Mouse (Mus musculus) left cerebral cortex, adult 9 months (tissue): ENCODE data around the gene Krt86.

Experiments
- DNase-seq, 2 experiments: peaks; one replicate each; pipeline ENCODE4 v3.0.0; 2022; ENCODE audit warnings: low spot score in 2 of 2

Gene Krt86

DNA sequence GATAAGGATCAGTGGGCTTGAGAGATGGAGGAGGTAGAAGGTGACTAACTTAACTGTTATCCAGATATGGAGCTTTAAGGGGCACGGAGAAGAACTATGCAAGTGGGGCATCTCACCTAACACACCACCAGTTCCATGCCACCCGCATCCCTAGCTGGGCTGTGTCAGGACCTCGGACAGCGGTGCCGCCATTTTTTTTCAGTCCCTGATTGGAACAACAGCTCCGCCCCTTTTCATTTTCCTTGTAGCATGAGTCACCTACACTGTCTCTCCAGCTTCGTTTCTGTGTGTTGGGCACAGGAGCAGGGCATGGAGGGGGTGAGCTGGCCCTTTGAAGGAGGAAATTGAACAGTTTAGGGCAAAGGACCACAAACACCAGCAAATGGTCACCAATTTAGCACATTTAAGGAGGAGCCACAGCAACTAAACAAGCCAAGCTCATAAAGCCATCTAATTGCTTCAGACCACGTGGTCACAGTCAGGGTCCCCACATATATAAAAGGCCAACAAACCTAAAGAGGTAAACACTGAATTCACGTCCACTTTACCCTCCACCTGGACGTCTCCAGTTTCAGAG, at the start of gene Krt86:
Krt86 (plus strand) TSS at position 527 of the 577 bp plus-strand sequence.
- DNase-seq: no peak

DNA sequence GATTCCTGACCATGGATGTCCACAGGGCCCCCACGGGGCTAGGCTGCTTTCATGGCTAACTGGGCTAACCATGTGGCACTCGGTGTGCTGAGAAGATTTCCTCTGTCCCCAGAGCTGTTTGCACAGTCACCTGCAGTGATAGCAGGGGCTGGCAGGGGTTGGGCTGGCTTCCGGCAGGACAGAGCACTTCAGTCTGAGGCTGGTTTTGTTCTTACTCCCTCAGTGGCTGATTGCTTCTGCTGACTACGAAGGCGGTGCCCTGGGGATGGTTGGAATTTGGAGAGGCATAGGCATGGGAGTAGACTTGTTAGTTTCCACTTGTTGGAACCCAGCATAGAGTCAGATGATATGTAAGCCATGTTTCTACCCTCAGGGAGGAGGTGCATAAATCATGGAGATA, 48.4 kb upstream of the Krt86 start:
- no peak for DNase-seq

DNA sequence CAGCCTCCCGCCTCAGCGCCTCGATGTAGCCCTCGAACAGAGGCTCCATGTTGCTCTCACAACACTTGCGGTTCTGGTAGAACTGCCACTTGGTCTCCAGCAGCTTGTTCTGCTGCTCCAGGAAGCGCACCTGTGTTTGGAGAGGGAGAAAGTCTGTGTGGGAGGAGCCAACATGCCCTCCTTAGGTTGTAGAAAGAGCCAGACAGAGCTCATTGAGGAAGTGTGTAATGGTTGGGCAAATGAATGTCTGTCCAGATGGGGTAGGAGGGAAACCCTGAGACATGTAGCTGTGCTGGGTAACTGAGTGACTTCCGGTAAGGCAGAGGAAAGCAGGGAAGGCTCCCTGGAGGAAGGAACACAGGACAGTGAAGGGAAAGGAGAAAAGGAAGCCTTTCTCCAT, 36.7 kb upstream of the Krt86 start:
- DNase-seq: no peak

DNA sequence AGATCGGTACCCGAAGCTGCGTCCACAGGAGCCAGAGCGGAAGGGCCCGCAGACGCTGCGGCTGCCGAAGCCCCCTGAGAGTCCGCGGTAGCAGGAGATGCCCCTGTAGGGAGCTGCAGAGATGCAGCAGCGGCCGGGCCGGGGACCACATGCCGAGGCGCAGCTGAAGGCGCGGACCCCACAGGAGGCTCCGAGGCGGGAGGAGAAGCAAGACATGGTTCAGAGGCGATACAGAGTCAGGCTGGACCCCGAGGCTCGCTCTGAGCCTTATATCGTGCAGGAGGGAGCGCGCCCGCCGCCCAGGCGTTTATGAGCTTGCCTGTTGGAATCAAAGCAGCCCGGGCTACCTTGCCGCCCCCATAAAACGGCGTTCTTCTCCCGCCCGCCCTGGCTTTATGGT, 34.7 kb upstream of the Krt86 start, which contains the start of gene Krt87:
Krt87 (minus strand) TSS at position 250 of the 400 bp plus-strand sequence.
- DNase-seq: no peak

DNA sequence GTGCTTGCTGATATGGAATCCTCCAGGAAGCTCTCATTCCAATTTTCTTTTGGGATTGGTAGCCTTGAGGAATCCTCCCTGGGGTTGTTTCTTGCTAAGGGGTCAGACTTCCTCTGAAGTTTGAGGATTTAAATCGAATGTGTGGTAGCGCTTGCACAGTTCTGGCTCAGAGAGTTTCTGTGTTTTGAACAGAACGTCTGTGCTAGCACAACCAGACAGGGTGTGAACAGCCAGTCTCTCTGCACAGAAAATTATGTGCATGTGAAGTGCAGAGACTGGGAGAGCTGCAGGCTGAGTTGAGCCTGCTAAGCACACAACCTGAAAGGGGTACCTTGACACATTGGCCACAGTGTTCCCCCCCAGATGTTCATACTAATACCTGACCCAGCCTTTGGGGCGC, 32.4 kb upstream of the Krt86 start:
- no peak for DNase-seq

DNA sequence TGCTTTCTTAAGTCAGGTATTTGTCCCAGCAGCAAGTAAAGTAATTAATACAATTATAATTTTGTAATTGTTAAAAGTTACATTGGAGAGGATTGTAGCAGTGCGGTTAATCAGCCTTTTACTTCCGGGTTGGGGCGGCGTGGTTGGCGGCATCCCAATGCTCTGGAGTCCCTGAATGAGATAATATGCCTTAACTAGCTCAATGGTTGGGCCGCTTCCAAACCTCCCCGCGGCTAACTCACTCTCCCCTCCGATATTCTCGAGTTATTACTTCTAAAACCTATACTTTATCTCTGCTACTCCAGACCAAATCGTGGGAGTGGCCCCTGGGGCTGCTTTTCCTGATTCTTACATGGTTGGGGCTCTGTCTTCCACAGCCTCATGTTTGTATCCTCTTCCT, 26.7 kb upstream of the Krt86 start:
- no peak for DNase-seq

DNA sequence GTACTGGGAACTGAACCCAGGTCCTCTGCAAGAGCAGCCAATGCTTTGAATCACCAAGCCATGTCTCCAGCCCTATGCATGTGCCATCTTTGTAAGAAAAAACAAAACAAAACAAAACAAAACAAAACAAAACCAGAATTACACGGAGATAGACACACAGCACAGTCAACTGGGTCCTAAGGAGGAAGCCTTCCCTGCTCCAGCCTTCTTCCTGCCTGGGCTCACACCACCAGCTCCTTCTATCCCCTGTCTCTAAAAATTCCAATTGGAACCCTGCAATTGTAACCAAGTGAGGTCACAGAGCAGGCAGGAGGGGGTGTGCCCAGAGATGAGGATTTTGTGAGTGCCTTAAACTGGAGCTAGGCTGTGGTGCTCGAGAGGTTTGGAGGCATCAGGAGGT, 25.8 kb upstream of the Krt86 start, which contains the start of gene Krt88:
Krt88 (plus strand) TSS at position 301 of the 400 bp plus-strand sequence.
- no peak for DNase-seq

DNA sequence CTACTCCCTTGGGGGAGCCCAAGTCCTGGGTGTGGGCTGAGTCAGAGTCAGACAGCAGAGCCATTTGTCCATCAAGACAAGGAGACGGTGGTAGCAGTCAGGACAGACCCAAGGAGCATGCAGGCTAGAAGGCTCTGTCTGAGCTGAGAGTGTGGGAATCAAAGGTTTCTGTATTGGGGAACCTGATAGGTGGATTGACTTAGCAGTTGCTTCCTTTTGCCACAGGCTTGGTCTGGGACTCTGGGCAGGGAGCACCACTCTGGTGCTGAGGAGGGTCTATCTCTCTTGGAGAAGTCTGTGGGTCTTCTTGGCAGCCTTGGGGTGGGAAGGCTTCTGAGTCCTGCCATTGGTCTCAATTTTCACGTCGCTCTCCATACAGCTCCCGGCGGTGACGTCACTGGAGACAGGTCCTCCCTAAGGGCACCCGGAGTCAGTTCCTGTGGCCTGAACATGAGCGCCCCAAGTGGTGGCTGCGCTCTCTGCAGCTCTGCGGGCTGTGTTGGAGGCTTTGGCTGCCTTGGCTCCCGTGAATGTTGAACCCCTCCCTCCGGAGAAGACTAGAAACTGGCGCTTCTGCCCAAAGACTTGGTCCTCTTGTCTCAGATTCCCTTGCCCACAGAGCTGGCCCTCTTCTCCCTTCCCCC, 20.1 kb upstream of the Krt86 start:
- DNase-seq: peak; percentile 39 to 80

DNA sequence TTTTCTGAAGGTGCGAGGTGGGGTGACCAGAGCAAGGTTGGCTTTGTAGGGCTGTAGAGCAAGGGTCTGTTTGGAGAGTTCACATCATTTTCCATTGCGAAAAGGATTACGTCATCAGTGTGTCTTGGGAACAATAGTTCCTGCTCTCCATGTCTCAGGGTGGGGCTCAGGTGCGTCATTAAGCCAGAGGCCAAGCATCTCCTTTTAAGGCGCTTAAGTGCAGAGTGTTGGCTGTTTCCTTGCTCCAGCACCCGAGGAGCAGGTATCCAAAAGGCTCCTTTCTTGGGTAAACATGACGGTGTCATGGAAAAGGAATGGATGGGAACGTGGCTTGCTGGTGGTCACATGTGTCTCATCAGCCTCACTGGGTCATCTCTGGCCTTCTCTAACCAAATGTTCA, 18.5 kb upstream of the Krt86 start:
- DNase-seq: no peak

DNA sequence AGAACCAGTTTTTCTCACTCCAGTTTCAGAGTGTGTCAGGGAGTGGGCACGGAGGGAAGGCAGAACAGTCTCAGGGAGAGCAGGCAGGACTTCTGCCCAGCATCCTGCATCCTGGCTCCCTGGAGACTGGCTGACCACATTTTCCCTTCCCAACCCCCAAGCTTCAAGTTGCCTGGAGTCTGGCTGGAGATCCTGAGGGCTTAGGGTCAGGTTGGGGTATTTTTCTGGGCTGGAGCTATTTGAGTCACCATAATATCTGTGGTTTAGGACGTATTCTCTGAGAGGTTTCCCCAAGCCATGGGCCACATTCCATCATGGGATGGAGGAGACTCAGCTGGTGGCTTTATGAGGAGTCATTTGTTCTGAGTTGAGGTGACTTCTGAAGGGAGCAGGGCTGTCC, 18.0 kb upstream of the Krt86 start:
- DNase-seq: no peak

DNA sequence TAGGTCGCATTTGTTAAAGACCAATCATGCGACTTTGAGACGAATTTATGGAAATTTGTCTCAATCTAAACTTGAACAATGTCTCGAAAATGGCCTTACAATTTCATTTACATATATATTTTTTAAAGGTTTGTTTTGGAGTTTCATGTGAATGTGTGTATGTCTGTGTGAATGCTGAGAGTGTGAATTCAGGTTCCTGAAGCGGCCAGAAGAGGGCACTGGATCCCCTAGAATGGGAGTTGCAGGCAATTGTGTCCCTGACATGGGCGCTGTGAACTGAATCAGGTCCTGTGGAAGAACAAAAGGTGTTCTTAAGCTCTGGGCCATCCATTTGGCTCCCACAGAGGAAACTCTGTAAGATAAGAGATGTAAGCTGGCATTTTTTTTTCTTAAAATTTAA, 17.4 kb upstream of the Krt86 start:
- no peak for DNase-seq

DNA sequence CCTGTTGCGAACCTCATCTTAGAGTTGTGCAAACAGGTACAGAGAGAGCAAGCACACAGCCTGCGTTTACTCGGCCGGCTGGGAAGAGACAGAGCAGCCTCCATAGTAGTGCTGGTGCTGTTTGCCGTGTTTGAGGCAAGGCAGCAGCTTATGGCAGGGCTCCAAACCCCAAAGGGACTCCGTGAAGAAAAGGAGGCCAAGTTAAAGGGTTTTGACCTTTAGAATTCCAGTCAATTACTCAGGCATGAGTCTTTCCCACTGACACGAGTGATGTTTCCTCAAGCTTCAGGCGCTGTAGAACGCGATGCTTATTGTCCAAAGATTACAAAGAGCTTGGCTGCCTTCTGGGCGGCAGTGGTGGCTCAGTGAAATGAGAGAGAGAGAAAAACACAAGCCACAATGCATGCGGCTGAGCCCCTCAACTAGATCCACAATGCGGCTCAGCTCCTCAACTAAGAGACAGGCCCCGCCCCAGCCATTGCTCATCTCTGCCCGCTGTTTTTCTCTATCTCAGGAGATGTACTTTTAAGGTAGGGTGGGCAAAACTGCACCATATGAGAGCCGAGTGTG, 14.8 kb upstream of the Krt86 start:
- no peak for DNase-seq

DNA sequence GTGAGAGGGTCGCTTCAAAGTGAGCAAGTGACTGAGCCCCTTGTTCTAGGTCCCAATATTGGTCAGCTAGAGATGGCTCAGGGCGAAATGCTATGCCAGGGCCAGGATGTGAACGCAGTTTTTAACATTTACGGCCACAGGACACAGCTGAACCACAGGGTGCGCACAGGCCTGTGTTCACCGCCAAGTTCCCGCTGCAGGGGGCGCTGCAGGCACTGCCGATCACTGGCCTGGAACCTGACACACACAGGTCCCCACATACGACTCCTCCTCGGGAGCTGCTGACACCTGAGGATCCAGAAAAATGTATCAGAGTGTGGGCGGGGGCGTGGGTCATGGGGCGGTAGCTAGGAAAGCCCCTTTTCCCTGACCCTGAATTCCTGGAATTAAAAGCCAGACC, 14.0 kb upstream of the Krt86 start:
- DNase-seq: no peak

DNA sequence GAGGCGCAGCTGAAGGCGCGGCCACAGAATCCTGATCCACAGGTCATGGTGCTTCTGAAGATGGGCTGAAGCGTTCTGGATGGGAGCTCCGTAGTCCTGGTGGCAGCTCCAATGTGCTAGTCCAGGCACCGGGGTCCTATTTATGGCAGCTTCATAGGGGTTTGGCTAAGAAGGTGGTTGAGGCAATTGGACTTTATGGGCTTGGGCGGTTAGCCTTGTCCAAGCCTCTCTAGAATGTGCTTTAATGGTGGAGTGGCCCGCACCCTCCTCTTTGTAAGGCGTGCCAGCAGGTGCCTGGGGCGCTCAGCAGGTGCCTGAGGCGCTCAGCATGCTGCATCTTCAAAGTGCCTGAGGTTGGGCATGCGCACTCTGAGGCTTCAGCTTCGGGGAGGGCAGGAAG, 9.6 kb upstream of the Krt86 start, which contains the start of gene Krt81:
Krt81 (minus strand) TSS at position 101 of the 400 bp plus-strand sequence.
- DNase-seq: no peak

DNA sequence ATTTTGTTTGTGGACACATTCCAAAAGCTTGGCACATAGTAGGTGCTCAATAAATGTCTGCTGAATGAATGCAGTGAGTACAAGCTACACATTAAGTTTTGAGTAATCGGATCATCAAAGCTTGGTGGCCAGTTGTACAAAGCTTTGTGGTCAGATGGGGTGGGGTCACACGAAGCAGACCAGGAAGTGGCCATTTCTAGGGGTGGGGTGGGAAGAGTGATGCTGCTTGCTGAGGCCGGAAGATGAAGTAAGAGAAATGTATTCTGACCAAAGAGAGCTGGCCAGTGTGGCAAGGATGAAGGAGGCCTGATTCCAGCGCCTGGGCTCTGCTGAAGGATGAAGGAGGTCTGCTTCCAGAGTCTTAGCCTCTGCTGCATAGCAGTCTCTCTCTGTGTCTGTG, 4.2 kb upstream of the Krt86 start:
- no peak for DNase-seq

DNA sequence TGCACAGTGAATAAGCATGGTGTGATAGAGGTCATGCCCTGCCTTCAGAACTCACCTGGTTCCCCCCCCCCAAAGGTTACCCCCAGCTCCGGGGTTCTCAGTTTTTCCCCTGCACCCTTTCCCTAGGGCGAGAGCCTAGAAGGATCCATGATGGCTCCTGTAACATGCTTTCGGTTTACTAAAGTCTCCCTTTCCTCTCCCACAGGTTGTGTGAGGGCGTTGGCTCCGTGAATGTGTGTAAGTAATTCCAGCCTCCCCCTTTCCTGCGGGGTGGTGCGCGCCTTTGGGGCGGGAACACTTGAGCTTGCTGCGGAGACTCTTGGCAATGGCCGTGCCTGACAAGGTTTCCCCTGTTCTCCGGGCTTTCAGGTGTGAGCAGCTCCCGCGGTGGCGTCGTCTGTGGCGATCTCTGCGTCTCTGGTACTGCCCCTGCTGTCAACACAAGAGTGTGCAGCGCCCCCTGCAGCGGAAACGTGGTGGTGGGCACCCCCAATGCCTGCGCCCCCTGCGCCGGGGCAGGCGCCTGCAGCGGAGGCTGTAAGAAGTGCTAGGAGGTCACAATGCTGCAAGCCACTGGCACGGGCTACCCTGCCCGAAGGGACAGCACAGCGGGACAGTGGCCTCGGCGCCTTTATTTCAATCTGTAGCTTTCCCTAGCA, 5.9 kb downstream of the Krt86 start:
- peak in 1 of 2 experiments; percentile 29 for DNase-seq

DNA sequence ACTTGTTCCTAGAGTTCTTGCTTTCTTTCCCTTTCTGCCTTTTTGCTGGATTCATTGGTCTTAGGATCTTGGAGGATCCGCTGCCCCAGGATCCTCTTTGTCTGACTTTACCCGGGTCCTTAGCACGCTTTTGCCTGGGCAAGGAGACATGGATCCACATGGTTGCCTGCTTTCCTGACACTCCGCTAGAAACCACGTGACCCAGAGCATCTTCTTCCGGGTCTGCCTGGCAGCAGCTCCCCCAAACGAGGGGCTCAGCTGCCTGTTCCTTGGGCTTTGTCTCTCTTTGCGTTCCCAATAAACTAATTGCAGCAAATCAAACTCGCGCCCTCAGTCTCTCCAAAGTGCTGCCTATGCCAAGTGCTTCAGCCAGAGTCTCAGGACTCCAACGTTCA, 6.4 kb downstream of the Krt86 start:
- no peak for DNase-seq

DNA sequence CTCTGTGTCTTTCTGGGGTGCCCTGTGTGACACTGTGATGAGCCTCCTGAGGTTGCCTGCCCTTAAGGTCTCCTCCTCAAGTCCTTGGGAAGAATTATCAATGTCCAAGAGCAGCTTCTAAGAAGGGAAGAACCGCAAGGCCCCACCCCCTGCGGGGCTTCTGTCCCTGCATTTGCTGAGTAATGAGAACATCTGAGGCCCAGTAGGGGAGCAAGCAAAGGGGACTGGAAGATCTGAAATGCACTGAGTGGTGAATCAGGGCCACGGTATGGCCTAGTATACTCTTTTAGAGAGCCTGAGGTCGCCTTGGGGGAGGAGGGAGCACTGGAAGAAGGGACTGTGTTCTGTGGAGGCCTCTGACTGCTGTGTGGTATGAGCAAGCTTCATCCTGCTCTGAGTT, 8.8 kb downstream of the Krt86 start:
- no peak for DNase-seq

DNA sequence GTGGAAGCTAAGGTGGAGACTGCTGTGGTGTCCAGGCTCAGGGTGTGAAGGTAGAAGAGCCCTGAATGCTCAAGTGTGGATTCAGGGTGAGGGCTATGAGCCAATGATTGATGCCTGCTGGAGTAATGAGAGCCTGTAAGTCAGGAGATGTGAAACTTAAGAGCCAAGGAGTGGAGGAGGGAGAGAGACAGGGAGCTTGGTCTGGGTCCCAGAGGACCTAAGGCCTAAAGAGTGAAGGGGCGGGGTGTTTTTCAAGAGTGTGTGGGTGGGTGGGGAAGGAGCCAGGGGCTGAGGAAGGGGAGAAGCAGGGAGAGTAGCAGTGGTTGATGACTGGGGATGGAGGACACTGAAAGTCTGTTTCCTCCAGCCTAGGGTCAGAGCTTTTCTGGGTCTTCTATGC, 10.4 kb downstream of the Krt86 start:
- no peak for DNase-seq

DNA sequence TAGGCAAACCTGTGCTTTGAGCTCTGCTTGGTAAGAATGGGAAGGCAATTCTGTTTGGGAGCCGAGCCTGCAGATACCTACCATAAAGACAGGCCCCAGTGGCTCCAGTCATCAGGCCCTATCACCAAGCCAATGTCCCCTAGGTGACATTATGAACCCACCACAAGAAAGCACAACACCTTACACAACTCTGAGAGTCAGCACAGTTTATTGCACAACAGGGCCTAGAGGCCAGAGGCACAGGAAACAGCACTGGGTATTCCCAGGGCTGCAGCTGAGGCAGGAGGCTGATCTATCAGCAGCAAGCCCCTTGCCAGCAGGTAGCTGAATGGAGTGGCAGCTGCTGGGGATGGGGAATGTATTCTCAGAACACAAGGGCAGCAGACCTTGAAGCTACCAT, 11.7 kb downstream of the Krt86 start:
- no peak for DNase-seq

DNA sequence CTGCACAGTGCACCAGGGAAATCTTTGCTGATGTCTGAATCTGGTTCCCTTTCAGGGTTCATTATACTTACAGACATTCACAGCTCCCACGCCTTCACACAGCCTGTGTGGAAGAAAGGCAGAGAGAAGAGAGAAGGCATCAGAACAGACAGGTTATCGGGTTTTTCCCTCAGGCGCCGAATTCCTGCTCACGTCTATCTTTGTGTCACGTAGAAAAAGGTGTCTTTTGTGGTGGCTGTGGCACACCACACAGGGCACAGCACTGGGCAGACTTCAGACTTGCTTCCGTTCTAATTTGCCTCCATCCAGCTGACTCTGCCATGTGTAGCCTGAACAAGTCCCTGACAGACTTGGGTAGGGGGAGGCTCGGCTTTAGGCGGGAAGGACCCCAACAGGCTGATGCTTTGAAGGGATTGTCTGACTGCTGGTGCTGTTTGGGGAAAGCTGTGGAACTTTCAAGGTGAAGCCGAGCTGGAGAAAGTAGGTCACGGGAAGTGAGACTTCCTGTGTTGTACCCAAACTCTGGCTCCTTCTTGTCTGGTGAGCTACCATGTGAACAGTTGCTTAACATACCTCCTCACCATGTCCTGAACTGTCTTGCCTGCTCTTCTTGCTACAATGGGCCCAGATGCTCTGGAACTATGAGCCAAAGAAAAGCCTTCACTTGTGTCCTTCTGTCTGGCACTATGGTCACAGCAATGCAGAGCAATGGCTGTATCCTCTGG, 12.8 kb downstream of the Krt86 start:
- peak; percentile 38 to 40 for DNase-seq

DNA sequence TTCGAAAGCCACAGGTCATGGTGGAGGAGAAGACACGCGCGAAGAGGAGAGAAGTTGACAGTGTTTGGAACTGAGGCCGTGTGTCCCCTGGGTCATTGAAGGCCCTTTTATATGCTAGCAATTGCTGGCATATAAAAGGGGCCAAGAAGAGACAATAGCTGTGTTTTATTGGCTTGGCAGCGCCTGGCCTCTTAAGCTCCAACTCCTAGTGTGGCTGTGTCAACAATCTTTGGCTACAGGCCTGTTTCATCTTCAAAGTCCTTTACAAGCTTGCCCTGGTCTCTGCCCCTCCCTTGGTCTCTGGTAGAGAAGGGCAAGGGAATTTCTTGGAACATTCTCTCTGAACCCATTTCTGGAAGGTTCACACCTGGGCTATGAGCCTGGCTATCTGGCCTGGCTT, 18.2 kb downstream of the Krt86 start, which contains the start of gene Krt83:
Krt83 (minus strand) TSS at position 82 of the 400 bp plus-strand sequence.
- no peak for DNase-seq
